Mouse (Mus musculus): ENCODE results near the gene Cdk5rap2. TPM values are rescaled to one million over a fixed set of nuclear protein-coding genes. Genes with fewer than 3 reads are reported as not detected.

The Cdk5rap2 gene
- polyA plus RNA-seq, 1 experiment from 2014 or later: 23.3 TPM

DNA sequence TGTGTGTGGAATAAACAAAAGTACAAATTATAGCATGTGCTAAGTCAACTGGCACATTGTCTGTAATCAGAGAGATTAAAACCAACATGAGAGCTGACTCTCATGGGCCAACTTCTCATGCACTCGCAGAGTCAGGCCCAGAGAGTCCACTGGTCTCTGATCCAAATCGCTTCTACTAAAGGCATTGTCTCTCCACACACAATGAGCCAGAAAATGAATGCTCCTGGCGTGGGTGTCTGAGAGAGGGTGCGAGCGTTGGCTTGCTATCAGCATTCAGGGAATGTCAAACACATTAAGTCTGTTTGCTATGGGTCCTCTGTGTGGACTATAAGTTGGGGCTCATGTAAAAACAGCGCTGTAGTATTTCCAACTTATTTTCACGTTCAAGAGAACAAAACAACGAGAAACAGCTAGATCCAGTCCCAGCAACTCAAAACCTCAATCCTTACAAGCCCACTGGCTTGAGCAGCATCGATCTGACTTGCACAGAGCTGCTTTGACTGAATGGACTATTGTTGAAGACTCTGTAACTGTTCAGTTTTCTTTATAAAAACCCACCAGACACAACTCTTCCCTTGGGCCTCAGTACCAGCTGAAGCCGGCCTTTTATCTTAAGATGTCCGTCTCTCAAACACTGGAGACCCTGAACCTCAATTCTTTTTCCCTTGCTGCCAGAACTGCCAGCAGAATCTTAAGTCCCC is 74.6 kb downstream of the Cdk5rap2 start:
- no peak for ATAC-seq (replicated peaks; ENCODE audit: insufficient number of reproducible peaks, low FRiP score, low TSS enrichment, low read depth)

DNA sequence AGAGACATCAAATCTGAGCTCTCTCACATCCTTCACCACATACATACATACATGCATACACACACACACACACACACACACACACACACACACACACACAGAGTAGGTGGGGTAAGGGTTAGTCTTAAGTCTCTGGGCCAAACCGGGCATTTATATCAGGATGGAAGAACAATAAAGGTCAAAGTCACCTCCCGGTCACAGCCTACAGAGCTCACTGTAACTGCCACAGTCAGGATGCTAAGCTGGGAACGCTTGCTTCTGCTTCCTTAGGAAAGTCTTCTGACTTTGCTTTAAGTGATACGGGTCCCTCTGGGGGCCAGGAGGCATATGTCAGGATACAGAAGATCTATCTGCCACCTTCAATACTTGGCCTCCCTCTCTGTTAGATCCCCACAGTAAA is 75.2 kb downstream of the Cdk5rap2 start:
- no peak overlapping the region for H3K27ac ChIP-seq (replicated peaks; ENCODE audit: low read depth, low read length)
- DNase-seq (ENCODE audit: low spot score) (no peak), ATAC-seq (replicated peaks; ENCODE audit: insufficient number of reproducible peaks, low FRiP score, low TSS enrichment, low read depth) (no peak)
- no peak overlapping the region for H3K9ac ChIP-seq (replicated peaks; ENCODE audit: low read length)
- H3K4me3 ChIP-seq (ENCODE audit: low read depth, low read length): no peak overlapping the region
- no peaks in the 10 kb centered on the region for H3K27me3 ChIP-seq (ENCODE audit: control insufficient read depth, insufficient read depth, low read length)
- 86% methylated on average over 4 of the region's 4 CpGs for WGBS
- H3K9me3 ChIP-seq (replicated peaks; ENCODE audit: control insufficient read depth, low read length): no peaks in the 10 kb centered on the region
- H3K4me2 ChIP-seq (ENCODE audit: low read depth, low read length): no peak overlapping the region
- H3K4me1 ChIP-seq (ENCODE audit: control insufficient read depth, insufficient read depth, low read length): no peaks in the 10 kb centered on the region
- H3K36me3 ChIP-seq (replicated peaks; ENCODE audit: control insufficient read depth, insufficient read depth, low read depth, low read length): no peaks in the 10 kb centered on the region; the same call in 1 of the 2 replicates

More for the DNA sequence above, 74.6 kb downstream of the Cdk5rap2 start:
- Histone ChIP-seq H3K9ac (replicated peaks; ENCODE audit: low read length) (no peak overlapping the region), H3K4me2 (ENCODE audit: low read depth, low read length) (no peak overlapping the region), H3K27me3 (ENCODE audit: control insufficient read depth, insufficient read depth, low read length) (no peaks in the 10 kb centered on the region), H3K9me3 (replicated peaks; ENCODE audit: control insufficient read depth, low read length) (no peaks in the 10 kb centered on the region), H3K27ac (replicated peaks; ENCODE audit: low read depth, low read length) (no peak overlapping the region), H3K4me1 (ENCODE audit: control insufficient read depth, insufficient read depth, low read length) (no peaks in the 10 kb centered on the region), H3K4me3 (ENCODE audit: low read depth, low read length) (no peak overlapping the region), H3K36me3 (replicated peaks; ENCODE audit: control insufficient read depth, insufficient read depth, low read depth, low read length) (no peaks in the 10 kb centered on the region; the same call in 1 of the 2 replicates)
- no peak for DNase-seq (ENCODE audit: low spot score)
- 77% methylated on average over 11 of the region's 11 CpGs for WGBS

DNA sequence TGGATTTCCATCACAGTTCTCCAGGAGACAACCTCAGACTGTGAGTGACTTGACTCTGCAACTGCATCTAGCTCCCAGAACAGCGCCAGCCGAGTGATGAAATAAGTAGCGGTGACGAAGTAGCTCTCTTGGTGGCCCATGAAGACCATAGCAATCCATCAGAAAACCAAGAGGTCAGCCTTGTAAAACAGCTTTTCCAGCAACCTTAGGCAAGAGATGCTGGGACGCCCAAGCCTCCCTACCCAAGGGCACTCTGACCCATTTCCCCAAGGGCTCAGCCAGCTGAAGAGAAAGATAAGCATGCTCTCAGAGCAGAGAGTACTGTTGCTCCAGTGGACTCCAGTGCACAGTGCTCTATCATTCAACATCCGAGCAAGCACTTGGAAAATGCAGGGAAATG is 77.3 kb downstream of the Cdk5rap2 start:
- Histone ChIP-seq H3K9me3 (replicated peaks; ENCODE audit: control insufficient read depth, low read length) (no peaks in the 10 kb centered on the region), H3K4me3 (ENCODE audit: low read depth, low read length) (no peak overlapping the region), H3K36me3 (replicated peaks; ENCODE audit: control insufficient read depth, insufficient read depth, low read depth, low read length) (no peaks in the 10 kb centered on the region; the same call in 1 of the 2 replicates), H3K27me3 (ENCODE audit: control insufficient read depth, insufficient read depth, low read length) (no peaks in the 10 kb centered on the region), H3K4me1 (ENCODE audit: control insufficient read depth, insufficient read depth, low read length) (no peaks in the 10 kb centered on the region), H3K9ac (replicated peaks; ENCODE audit: low read length) (no peak overlapping the region), H3K27ac (replicated peaks; ENCODE audit: low read depth, low read length) (no peak overlapping the region), H3K4me2 (ENCODE audit: low read depth, low read length) (no peak overlapping the region)
- ATAC-seq (replicated peaks; ENCODE audit: insufficient number of reproducible peaks, low FRiP score, low TSS enrichment, low read depth): no peak
- WGBS: 91% methylated on average over 6 of the region's 6 CpGs
- no peak for DNase-seq (ENCODE audit: low spot score)

DNA sequence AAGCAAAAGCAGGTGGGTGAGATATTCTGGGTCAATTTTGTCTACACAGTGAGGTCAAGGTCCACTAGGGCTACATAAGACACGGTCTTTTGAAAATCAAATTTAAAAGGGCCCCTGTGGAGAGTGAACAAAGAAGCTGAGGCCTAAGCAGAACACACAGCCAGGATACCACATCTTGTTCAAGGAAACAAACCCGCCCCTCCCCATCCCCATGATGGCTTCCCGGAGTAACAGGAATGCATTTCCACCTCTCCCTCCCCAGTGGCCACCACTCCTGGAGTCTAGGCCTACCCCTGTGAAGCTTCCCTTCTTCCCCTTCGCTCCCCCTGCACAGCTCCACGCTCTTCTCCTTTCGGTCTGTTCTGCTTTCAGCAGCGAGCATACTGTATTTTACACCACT is 77.7 kb downstream of the Cdk5rap2 start:
- DNase-seq (ENCODE audit: low spot score) (no peak), ATAC-seq (replicated peaks; ENCODE audit: insufficient number of reproducible peaks, low FRiP score, low TSS enrichment, low read depth) (no peak)
- Histone ChIP-seq H3K4me2 (ENCODE audit: low read depth, low read length) (no peak overlapping the region), H3K9me3 (replicated peaks; ENCODE audit: control insufficient read depth, low read length) (no peaks in the 10 kb centered on the region), H3K9ac (replicated peaks; ENCODE audit: low read length) (no peak overlapping the region), H3K4me3 (ENCODE audit: low read depth, low read length) (no peak overlapping the region), H3K27ac (replicated peaks; ENCODE audit: low read depth, low read length) (no peak overlapping the region), H3K27me3 (ENCODE audit: control insufficient read depth, insufficient read depth, low read length) (no peaks in the 10 kb centered on the region), H3K4me1 (ENCODE audit: control insufficient read depth, insufficient read depth, low read length) (no peaks in the 10 kb centered on the region), H3K36me3 (replicated peaks; ENCODE audit: control insufficient read depth, insufficient read depth, low read depth, low read length) (no peaks in the 10 kb centered on the region; the same call in 1 of the 2 replicates)
- 85% methylated on average over 7 of the region's 7 CpGs for WGBS

DNA sequence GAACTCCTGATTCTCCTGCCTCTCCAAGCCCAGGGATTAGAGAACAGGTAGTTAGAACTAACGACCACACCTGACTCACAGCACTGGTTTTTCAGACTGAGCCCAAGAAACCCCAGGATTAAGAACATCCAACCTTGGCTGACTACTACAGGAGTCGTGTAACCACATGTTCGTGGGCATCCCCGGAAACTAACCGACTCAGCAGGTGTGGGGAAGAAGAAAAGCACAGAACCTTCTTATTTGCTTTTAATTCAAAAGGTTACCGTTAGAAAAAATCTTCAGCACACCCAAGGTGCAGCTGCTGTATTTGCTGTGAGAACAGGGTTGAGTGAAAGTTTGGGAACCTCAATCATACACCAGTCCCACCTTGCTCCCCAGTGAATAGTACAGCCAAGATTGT is 79.1 kb downstream of the Cdk5rap2 start:
- 88% methylated on average over 6 of the region's 6 CpGs for WGBS
- ATAC-seq (replicated peaks; ENCODE audit: insufficient number of reproducible peaks, low FRiP score, low TSS enrichment, low read depth): no peak
- H3K36me3 ChIP-seq (replicated peaks; ENCODE audit: control insufficient read depth, insufficient read depth, low read depth, low read length): no peaks in the 10 kb centered on the region; the same call in 1 of the 2 replicates

DNA sequence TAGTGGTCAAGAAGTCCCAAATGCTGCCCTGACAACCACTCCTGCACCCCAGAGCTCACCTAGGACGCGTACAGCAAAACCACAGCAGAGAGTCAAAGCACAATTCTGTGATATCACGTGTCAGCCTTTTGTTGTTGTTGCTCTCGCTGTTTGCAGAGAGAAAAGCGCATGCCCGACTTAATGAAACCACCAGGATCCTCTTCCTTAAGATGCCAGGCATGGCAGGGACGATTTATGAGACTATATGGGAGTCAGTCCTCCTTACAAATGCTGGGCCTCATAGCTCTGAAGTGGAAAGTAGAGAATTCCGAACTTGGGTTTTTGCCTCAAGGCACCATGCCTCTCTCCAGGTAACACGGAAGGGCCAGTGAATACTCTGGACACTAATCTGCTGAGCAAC is 82.2 kb downstream of the Cdk5rap2 start:
- Histone ChIP-seq H3K4me2 (ENCODE audit: low read depth, low read length) (no peak overlapping the region), H3K4me1 (ENCODE audit: control insufficient read depth, insufficient read depth, low read length) (no peaks in the 10 kb centered on the region), H3K9me3 (replicated peaks; ENCODE audit: control insufficient read depth, low read length) (no peaks in the 10 kb centered on the region), H3K27me3 (ENCODE audit: control insufficient read depth, insufficient read depth, low read length) (no peaks in the 10 kb centered on the region), H3K27ac (replicated peaks; ENCODE audit: low read depth, low read length) (no peak overlapping the region), H3K36me3 (replicated peaks; ENCODE audit: control insufficient read depth, insufficient read depth, low read depth, low read length) (no peaks in the 10 kb centered on the region; the same call in 1 of the 2 replicates), H3K9ac (replicated peaks; ENCODE audit: low read length) (no peak overlapping the region), H3K4me3 (ENCODE audit: low read depth, low read length) (no peak overlapping the region)
- 88% methylated on average over 9 of the region's 9 CpGs for WGBS
- DNase-seq (ENCODE audit: low spot score) (no peak), ATAC-seq (replicated peaks; ENCODE audit: insufficient number of reproducible peaks, low FRiP score, low TSS enrichment, low read depth) (no peak)

More for the DNA sequence above, 79.1 kb downstream of the Cdk5rap2 start:
- no peaks in the 10 kb centered on the region for H3K9me3 ChIP-seq (replicated peaks; ENCODE audit: control insufficient read depth, low read length)
- H3K27me3 ChIP-seq (ENCODE audit: control insufficient read depth, insufficient read depth, low read length): no peaks in the 10 kb centered on the region
- no peak overlapping the region for H3K9ac ChIP-seq (replicated peaks; ENCODE audit: low read length)
- no peak overlapping the region for H3K4me2 ChIP-seq (ENCODE audit: low read depth, low read length)
- no peak overlapping the region for H3K4me3 ChIP-seq (ENCODE audit: low read depth, low read length)
- no peaks in the 10 kb centered on the region for H3K4me1 ChIP-seq (ENCODE audit: control insufficient read depth, insufficient read depth, low read length)
- H3K27ac ChIP-seq (replicated peaks; ENCODE audit: low read depth, low read length): no peak overlapping the region
- DNase-seq (ENCODE audit: low spot score): no peak

DNA sequence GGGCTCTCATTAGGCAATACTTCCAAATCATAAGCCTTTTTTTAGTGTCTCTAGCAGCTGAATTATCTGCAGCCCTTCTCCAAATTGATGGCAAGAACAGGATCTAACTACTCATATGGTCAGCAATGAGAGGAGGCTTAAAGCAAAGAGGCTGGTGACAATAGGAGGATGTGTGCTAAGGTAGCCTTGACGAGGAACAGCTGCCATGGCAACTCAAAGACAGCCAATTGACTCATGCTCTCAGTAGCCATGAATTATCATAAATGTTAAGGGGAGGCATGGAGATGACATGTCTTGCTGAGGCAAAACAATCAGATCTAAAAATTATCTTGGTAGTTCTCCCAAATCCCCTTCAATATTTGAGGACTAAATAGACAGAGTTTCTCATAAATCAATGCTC is 82.8 kb downstream of the Cdk5rap2 start:
- 59% methylated on average over 1 of the region's 1 CpGs for WGBS
- H3K9ac ChIP-seq (replicated peaks; ENCODE audit: low read length): no peak overlapping the region
- no peaks in the 10 kb centered on the region for H3K9me3 ChIP-seq (replicated peaks; ENCODE audit: control insufficient read depth, low read length)
- DNase-seq (ENCODE audit: low spot score): no peak
- H3K27me3 ChIP-seq (ENCODE audit: control insufficient read depth, insufficient read depth, low read length): no peaks in the 10 kb centered on the region
- H3K4me2 ChIP-seq (ENCODE audit: low read depth, low read length): no peak overlapping the region
- no peak overlapping the region for H3K27ac ChIP-seq (replicated peaks; ENCODE audit: low read depth, low read length)
- no peaks in the 10 kb centered on the region for H3K4me1 ChIP-seq (ENCODE audit: control insufficient read depth, insufficient read depth, low read length)
- ATAC-seq (replicated peaks; ENCODE audit: insufficient number of reproducible peaks, low FRiP score, low TSS enrichment, low read depth): no peak
- no peak overlapping the region for H3K4me3 ChIP-seq (ENCODE audit: low read depth, low read length)
- no peaks in the 10 kb centered on the region for H3K36me3 ChIP-seq (replicated peaks; ENCODE audit: control insufficient read depth, insufficient read depth, low read depth, low read length)

DNA sequence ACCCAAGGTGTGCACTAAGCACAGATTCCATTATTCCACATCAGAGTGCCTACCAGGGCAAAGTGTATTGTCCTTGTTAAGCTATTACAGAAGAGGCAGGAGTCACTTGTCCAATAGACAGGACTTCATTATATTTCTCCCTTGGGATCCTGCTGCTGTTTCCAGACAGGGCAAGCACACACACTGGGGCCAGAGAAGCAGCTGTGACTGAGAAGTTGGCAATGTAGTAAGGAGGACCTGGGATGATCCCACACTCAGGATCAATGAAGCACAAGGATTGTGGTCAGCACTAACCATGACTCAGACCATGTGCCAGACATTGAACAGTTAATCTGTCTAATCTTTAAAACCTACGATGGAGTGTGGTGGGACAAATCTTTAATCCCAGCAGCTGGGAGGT is 88.7 kb downstream of the Cdk5rap2 start:
- no peaks in the 10 kb centered on the region for H3K27me3 ChIP-seq (ENCODE audit: control insufficient read depth, insufficient read depth, low read length)
- 75% methylated on average over 1 of the region's 1 CpGs for WGBS
- no peak for DNase-seq (ENCODE audit: low spot score)
- H3K9me3 ChIP-seq (replicated peaks; ENCODE audit: control insufficient read depth, low read length): no peaks in the 10 kb centered on the region
- no peaks in the 10 kb centered on the region for H3K4me1 ChIP-seq (ENCODE audit: control insufficient read depth, insufficient read depth, low read length)
- no peaks in the 10 kb centered on the region for H3K36me3 ChIP-seq (replicated peaks; ENCODE audit: control insufficient read depth, insufficient read depth, low read depth, low read length)
- ATAC-seq (replicated peaks; ENCODE audit: insufficient number of reproducible peaks, low FRiP score, low TSS enrichment, low read depth): no peak
- H3K27ac ChIP-seq (replicated peaks; ENCODE audit: low read depth, low read length): no peak overlapping the region
- no peak overlapping the region for H3K4me3 ChIP-seq (ENCODE audit: low read depth, low read length)
- H3K4me2 ChIP-seq (ENCODE audit: low read depth, low read length): no peak overlapping the region
- H3K9ac ChIP-seq (replicated peaks; ENCODE audit: low read length): no peak overlapping the region
